Mouse (Mus musculus) liver, embryonic 11.5 days (tissue): ENCODE measurements around the gene Ppard. TPM values are rescaled to one million over a fixed set of nuclear protein-coding genes. Genes with fewer than 3 reads are reported as not detected.

ENCODE experiments used
- ATAC-seq: fragments of 200-750 bp; cut with Nextera tagmentation; replicated peaks from 2 replicates; pipeline ENCODE4 v1.8.0; 2017; ENCODE audit warnings: moderate number of reproducible peaks, mild to moderate bottlenecking, moderate TSS enrichment, moderate library complexity; ENCODE audit not compliant: low FRiP score
- DNase-seq: peaks from one replicate; pipeline ENCODE4 v3.0.0-alpha.2; 2017; ENCODE audit warnings: low spot score
- H3K27ac ChIP-seq: fragments of 300-500 bp; sonication (generic); 2 replicates; pipeline ENCODE4 v1.5.1; 2014; ENCODE audit warnings: mild to moderate bottlenecking, low read depth, low read length, control low read depth
- H3K27me3 ChIP-seq: fragments of 300-500 bp; sonication (generic); replicated peaks from 2 replicates; pipeline ENCODE4 v1.6.1; 2014; ENCODE audit warnings: low read length, mixed read lengths; ENCODE audit not compliant: control insufficient read depth, insufficient read depth
- H3K36me3 ChIP-seq: fragments of 300-500 bp; sonication (generic); 2 replicates; pipeline ENCODE4 v1.6.1; 2014; ENCODE audit warnings: mild to moderate bottlenecking, low read length, moderate library complexity, mixed read lengths; ENCODE audit not compliant: control insufficient read depth, insufficient read depth
- H3K4me1 ChIP-seq: fragments of 300-500 bp; sonication (generic); replicated peaks from 2 replicates; pipeline ENCODE4 v1.6.1; 2014; ENCODE audit warnings: low read length, mixed read lengths; ENCODE audit not compliant: control insufficient read depth, insufficient read depth
- H3K4me2 ChIP-seq: fragments of 300-500 bp; sonication (generic); 2 replicates; pipeline ENCODE4 v1.6.1; 2014; ENCODE audit warnings: mild to moderate bottlenecking, control low read depth, moderate library complexity
- H3K4me3 ChIP-seq: fragments of 300-500 bp; sonication (generic); 2 replicates; pipeline ENCODE4 v1.5.1; 2014; ENCODE audit warnings: low read depth, low read length, control low read depth
- H3K9ac ChIP-seq: fragments of 300-500 bp; sonication (generic); 2 replicates; pipeline ENCODE4 v1.6.1; 2014; ENCODE audit warnings: low read depth, low read length, control low read depth
- H3K9me3 ChIP-seq: fragments of 300-500 bp; sonication (generic); 2 replicates; pipeline ENCODE4 v1.6.1; 2016; ENCODE audit warnings: low read length, inconsistent platforms, mixed read lengths; ENCODE audit not compliant: control insufficient read depth
- WGBS: fragments of 180-500 bp; shearing (Covaris S2); extraction: QIAGEN DNeasy Blood & Tissue Kit; methylation state at CpG from one replicate; pipeline ENCODE4 v1.1.7; 2014; 5-methylcytosine and 5-hydroxymethylcytosine counted together
- polyA plus RNA-seq: library from polyadenylated mRNA; unstranded; fragments of >200 nt; fragmentation: Nextera tagmentation; extraction: Ambion mirVana; gene quantifications from 2 replicates; pipeline ENCODE4 v1.2.1, GENCODE M21; 2014

Ppard gene
- polyA plus RNA-seq, 1 experiment from 2014 or later, result 2.3 TPM

GRCm38 (mm10) chr17:28344670-28345069 is 112.2 kb downstream of the Ppard start:
- ATAC-seq (no peak), DNase-seq (no peak)
- no peak overlapping the region for H3K4me3 ChIP-seq
- peaks cover 6% of the 10 kb centered on the region; the same call in 1 of the 2 replicates for H3K36me3 ChIP-seq
- peaks cover 64% of the 10 kb centered on the region for H3K4me1 ChIP-seq
- H3K27ac ChIP-seq, result 0 out of 2 replicates have a peak overlapping the region, but pooled peaks have one; percentile 19
- H3K9me3 ChIP-seq, result no peaks in the 10 kb centered on the region
- H3K4me2 ChIP-seq, result no peak overlapping the region; the same call in 1 of the 2 replicates
- no peak overlapping the region for H3K9ac ChIP-seq
- 40% methylated on average over 3 of the region's 3 CpGs for WGBS
- H3K27me3 ChIP-seq, result peaks cover 17% of the 10 kb centered on the region

DNA sequence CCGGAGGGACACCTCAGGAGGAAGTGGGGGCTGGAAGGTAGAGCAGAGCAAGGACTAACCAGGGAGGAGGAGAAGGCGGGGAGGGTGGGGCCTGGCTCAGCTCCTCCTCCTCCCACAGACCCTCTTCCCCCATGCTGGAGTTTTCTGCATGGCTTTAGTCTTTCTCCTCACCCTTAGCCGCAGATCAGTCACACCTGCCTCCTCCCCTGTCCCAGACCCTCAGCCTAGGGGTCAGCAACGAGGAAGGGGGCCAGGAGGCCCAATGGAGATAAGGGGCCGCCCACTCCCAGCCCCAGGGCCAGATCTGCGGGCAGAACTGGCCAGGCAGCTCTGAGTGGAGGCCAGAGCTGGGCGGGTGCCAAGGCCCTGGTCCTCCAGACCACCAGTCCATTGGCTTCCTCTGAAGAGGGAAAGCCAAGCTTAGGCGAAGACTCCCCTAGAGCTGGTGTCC is 112.8 kb downstream of the Ppard start:
- no peak for DNase-seq
- H3K9ac ChIP-seq, result no peak overlapping the region
- H3K4me1 ChIP-seq, result peaks cover 66% of the 10 kb centered on the region
- no peak for ATAC-seq
- peaks cover 19% of the 10 kb centered on the region for H3K27me3 ChIP-seq
- no peak overlapping the region; the same call in 1 of the 2 replicates for H3K4me2 ChIP-seq
- H3K4me3 ChIP-seq, result no peak overlapping the region
- no peaks in the 10 kb centered on the region for H3K36me3 ChIP-seq
- WGBS, result 14% methylated on average over 8 of the region's 8 CpGs
- H3K27ac ChIP-seq, result peak overlapping the region; percentile 19; the same call in 1 of the 2 replicates
- H3K9me3 ChIP-seq, result no peaks in the 10 kb centered on the region

- H3K36me3 ChIP-seq, result no peaks in the 10 kb centered on the region
- H3K27ac ChIP-seq, result peak overlapping the region; percentile 14; the same call in 1 of the 2 replicates
- no peak overlapping the region for H3K4me3 ChIP-seq
- ATAC-seq (no peak), DNase-seq (no peak)
- H3K4me2 ChIP-seq, result peak overlapping the region; percentile 16; the same call in 1 of the 2 replicates
- peaks cover 63% of the 10 kb centered on the region for H3K4me1 ChIP-seq
- H3K27me3 ChIP-seq, result peaks cover 19% of the 10 kb centered on the region
- no peak overlapping the region for H3K9ac ChIP-seq
- 15% methylated on average over 10 of the region's 10 CpGs for WGBS
- H3K9me3 ChIP-seq, result no peaks in the 10 kb centered on the region
These were observed 113.4 kb downstream of the Ppard start for GRCm38 (mm10) chr17:28345882-28346281.

DNA sequence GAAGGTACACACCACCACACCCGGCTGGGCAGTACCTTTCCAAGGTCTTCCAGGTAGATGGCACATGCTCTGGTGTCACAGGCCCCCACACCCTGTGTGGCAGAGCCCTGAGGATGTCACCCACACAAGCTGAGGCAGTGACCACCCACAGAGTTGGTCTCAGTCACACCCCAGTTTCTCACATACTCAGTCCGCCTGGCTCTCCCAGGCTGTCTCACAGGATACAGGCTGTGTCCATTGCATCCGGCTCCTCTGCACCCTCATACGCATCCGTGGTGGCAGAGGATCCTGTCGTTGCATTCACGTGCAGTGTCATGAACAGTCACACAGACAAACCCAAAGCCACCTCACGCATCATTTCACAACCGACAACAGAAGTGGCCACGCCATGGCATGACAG is 114.8 kb downstream of the Ppard start:
- Histone ChIP-seq H3K4me3 (no peak overlapping the region), H3K27ac (no peak overlapping the region), H3K9me3 (no peaks in the 10 kb centered on the region), H3K4me2 (no peak overlapping the region; the same call in 1 of the 2 replicates), H3K36me3 (no peaks in the 10 kb centered on the region), H3K27me3 (peaks cover 21% of the 10 kb centered on the region), H3K9ac (no peak overlapping the region), H3K4me1 (peaks cover 64% of the 10 kb centered on the region)
- no peak for DNase-seq
- no peak for ATAC-seq
- WGBS, result 76% methylated on average over 10 of the region's 10 CpGs

DNA sequence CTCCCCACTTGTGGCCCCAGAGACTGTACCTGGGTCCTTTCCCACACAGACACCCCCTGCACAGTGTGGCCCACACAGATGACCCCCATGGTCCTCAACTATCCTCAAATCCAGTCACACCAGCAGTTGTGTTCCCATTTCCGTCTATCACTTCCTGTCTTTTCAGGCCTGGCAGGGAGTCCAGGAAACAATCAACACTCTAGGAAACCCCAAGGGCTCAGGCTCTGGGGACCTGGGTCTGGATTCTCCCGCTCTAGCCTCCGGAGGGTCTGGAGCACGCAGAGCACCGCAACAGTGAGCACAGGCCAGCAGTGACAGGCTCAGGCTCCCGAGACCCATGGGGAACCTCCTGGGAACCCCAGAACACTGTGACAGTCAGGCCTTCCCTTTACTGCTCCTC is 115.7 kb downstream of the Ppard start:
- Histone ChIP-seq H3K4me1 (peaks cover 73% of the 10 kb centered on the region), H3K36me3 (no peaks in the 10 kb centered on the region), H3K27me3 (peaks cover 21% of the 10 kb centered on the region), H3K4me2 (peak overlapping the region; percentile 95), H3K9ac (peak overlapping the region; percentile 48), H3K27ac (peak overlapping the region; percentile 4; the same call in 1 of the 2 replicates), H3K9me3 (no peaks in the 10 kb centered on the region), H3K4me3 (peak overlapping the region; percentile 81)
- ATAC-seq, result no peak
- no peak for DNase-seq
- WGBS, result 38% methylated on average over 6 of the region's 6 CpGs

DNA sequence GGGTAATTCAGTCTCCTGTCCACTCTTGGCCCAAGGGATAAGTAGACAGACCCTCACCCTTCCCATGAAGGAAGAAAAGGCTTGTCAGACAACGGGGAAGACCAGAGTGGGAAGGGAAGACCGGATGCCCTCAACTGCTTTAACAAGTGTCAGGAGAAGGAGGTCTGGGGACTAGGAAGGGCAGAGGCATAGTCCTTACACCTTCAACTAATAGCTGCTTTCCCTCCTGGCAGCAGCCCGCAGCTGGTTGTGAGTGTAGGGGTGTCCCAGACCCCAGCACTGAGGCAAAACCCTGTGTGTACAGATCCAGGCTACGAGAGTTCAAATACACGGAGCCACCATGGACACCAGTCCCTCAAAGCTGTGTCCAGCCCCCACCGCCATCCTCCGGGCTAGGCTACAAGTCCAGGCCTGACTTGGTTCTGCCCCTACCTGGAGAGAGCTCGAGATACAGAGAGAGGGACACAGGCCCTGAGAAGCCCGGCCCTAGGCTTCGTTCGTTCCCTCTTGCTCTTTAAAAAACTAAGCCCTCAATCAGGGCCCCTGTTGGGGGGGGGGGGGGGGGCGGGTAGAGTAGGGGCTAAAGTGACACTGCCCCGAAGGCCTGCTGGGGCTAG is 116.9 kb downstream of the Ppard start:
- Histone ChIP-seq H3K4me1 (peaks cover 64% of the 10 kb centered on the region), H3K9ac (peak overlapping the region; percentile 74), H3K4me2 (peak overlapping the region; percentile 95), H3K27ac (peak overlapping the region; percentile 95), H3K27me3 (peaks cover 21% of the 10 kb centered on the region), H3K4me3 (peak overlapping the region; percentile 81), H3K9me3 (no peaks in the 10 kb centered on the region), H3K36me3 (no peaks in the 10 kb centered on the region)
- WGBS, result 18% methylated on average over 12 of the region's 13 CpGs
- ATAC-seq (no peak), DNase-seq (no peak)

DNA sequence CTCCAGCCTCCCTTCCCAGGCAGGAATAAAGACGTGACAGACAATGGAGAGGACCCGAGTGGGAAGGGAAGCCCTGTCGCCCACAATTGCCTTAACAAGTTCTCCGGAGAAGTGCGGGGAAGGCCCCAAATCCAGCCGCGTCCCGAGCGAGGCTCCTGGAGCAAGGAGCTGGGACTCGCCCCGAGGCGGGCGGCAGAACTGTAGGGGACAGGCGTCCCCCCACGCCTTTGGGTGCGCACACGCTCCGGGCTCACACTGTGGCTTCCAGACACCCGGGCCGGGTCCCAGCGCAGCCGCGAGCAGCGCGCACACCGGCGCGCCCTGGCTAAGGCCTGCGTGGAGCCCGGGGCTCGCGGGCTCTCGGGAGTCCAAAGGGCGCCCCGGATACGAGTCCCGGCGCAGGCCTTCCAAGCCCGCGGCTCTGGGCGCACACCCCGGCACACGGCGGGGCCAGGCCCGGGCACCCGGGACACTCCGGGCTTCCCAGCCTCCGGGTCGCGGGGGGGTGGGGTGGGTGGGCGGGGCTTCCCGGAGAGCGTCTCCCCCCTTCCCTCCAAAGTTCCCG is 117.5 kb downstream of the Ppard start:
- ATAC-seq, result peak; percentile 9
- H3K4me2 ChIP-seq, result peak overlapping the region; percentile 95
- peak overlapping the region; percentile 81 for H3K4me3 ChIP-seq
- H3K36me3 ChIP-seq, result no peaks in the 10 kb centered on the region
- H3K9me3 ChIP-seq, result no peaks in the 10 kb centered on the region
- H3K27ac ChIP-seq, result peak overlapping the region; percentile 95
- 1% methylated on average over 48 of the region's 54 CpGs for WGBS
- peak overlapping the region; percentile 74 for H3K9ac ChIP-seq
- H3K4me1 ChIP-seq, result peaks cover 58% of the 10 kb centered on the region
- DNase-seq, result peak; percentile 66
- H3K27me3 ChIP-seq, result peaks cover 21% of the 10 kb centered on the region

GRCm38 (mm10) chr17:28350466-28351352 is 118.2 kb downstream of the Ppard start, which contains the start of gene Tead3:
Gene Tead3 (minus strand): TSS chr17:28350817.
- peak within 1 kb of the TSS; percentile 81 for H3K4me3 ChIP-seq
- WGBS, result under 1% methylated on average over 59 of the region's 73 CpGs
- DNase-seq, result peak; percentile 91
- H3K27me3 ChIP-seq, result peaks cover 21% of the 10 kb centered on the region
- no peaks in the 10 kb centered on the region for H3K36me3 ChIP-seq
- H3K4me2 ChIP-seq, result peak within 1 kb of the TSS; percentile 95
- H3K4me1 ChIP-seq, result peaks cover 51% of the 10 kb centered on the region
- H3K9me3 ChIP-seq, result no peaks in the 10 kb centered on the region
- peak within 1 kb of the TSS; percentile 74 for H3K9ac ChIP-seq
- H3K27ac ChIP-seq, result peak within 1 kb of the TSS; percentile 95
- ATAC-seq, result peak; percentile 78
